Mouse (Mus musculus): ENCODE measurements around the gene Ankle1. TPM values are rescaled to one million over a fixed set of nuclear protein-coding genes. Genes with fewer than 3 reads are reported as not detected.

Gene Ankle1
- total and polyA plus RNA-seq, 2 experiments from 2014 or later: 0.81 to 2.3 TPM

GRCm38 (mm10) chr8:71401454-71401853 lies 4.4 kb upstream of the Ankle1 start:
- Histone ChIP-seq H3K4me3 (ENCODE audit: low read depth, low read length) (no peak overlapping the region), H3K27ac (ENCODE audit: low read depth, low read length) (no peak overlapping the region), H3K36me3 (ENCODE audit: insufficient read depth) (peaks cover 10% of the 10 kb centered on the region), H3K9me3 (ENCODE audit: low read length) (no peaks in the 10 kb centered on the region), H3K27me3 (ENCODE audit: insufficient read depth, low read length) (no peaks in the 10 kb centered on the region), H3K4me1 (ENCODE audit: insufficient read depth) (peaks cover 12% of the 10 kb centered on the region), H3K4me2 (ENCODE audit: low read depth) (no peak overlapping the region), H3K9ac (no peak overlapping the region)
- ATAC-seq (no peak), DNase-seq (no peak)
- TF ChIP-seq CTCF (IDR thresholded peaks at IDR 0.05; ENCODE audit: low read depth): no peak

- WGBS: 90% methylated on average over 9 of the region's 9 CpGs
- H3K4me3 ChIP-seq (ENCODE audit: low read depth, low read length): no peak overlapping the region
- no peak overlapping the region for H3K27ac ChIP-seq (ENCODE audit: low read depth, low read length)
- no peak overlapping the region for H3K4me2 ChIP-seq (ENCODE audit: low read depth)
- peaks cover 9% of the 10 kb centered on the region for H3K4me1 ChIP-seq (ENCODE audit: insufficient read depth)
- no peak for ATAC-seq
- no peaks in the 10 kb centered on the region for H3K27me3 ChIP-seq (ENCODE audit: insufficient read depth, low read length)
- DNase-seq: no peak
- TF ChIP-seq CTCF (IDR thresholded peaks at IDR 0.05; ENCODE audit: low read depth): no peak
- no peak overlapping the region for H3K9ac ChIP-seq
- peaks cover 10% of the 10 kb centered on the region for H3K36me3 ChIP-seq (ENCODE audit: insufficient read depth)
- H3K9me3 ChIP-seq (ENCODE audit: low read length): no peaks in the 10 kb centered on the region
These were observed 3.3 kb upstream of the Ankle1 start for GRCm38 (mm10) chr8:71402446-71402964.

- H3K4me2 ChIP-seq (ENCODE audit: low read depth): no peak overlapping the region
These were observed 2.5 kb upstream of the Ankle1 start for GRCm38 (mm10) chr8:71403107-71403885.

GRCm38 (mm10) chr8:71404011-71404410 lies 1.8 kb upstream of the Ankle1 start:
- DNase-seq: no peak
- Histone ChIP-seq H3K4me3 (ENCODE audit: low read depth, low read length) (no peak overlapping the region), H3K4me2 (ENCODE audit: low read depth) (no peak overlapping the region), H3K4me1 (ENCODE audit: insufficient read depth) (peaks cover 6% of the 10 kb centered on the region; the same call in 1 of the 2 replicates), H3K9me3 (ENCODE audit: low read length) (no peaks in the 10 kb centered on the region), H3K36me3 (ENCODE audit: insufficient read depth) (peaks cover 3% of the 10 kb centered on the region), H3K9ac (no peak overlapping the region), H3K27ac (ENCODE audit: low read depth, low read length) (no peak overlapping the region), H3K27me3 (ENCODE audit: insufficient read depth, low read length) (no peaks in the 10 kb centered on the region)
- TF ChIP-seq CTCF (IDR thresholded peaks at IDR 0.05; ENCODE audit: low read depth): no peak
- 95% methylated on average over 8 of the region's 8 CpGs for WGBS
- no peak for ATAC-seq

More at GRCm38 (mm10) chr8:71403107-71403885, 2.5 kb upstream of the Ankle1 start:
- H3K4me3 ChIP-seq (ENCODE audit: low read depth, low read length): no peak overlapping the region
- H3K27me3 ChIP-seq (ENCODE audit: insufficient read depth, low read length): no peaks in the 10 kb centered on the region
- ATAC-seq: no peak
- H3K36me3 ChIP-seq (ENCODE audit: insufficient read depth): peaks cover 9% of the 10 kb centered on the region
- H3K9ac ChIP-seq: no peak overlapping the region
- no peak for DNase-seq
- TF ChIP-seq CTCF (IDR thresholded peaks at IDR 0.05; ENCODE audit: low read depth): no peak
- WGBS: 89% methylated on average over 6 of the region's 6 CpGs
- no peak overlapping the region for H3K27ac ChIP-seq (ENCODE audit: low read depth, low read length)
- no peaks in the 10 kb centered on the region for H3K9me3 ChIP-seq (ENCODE audit: low read length)
- peaks cover 6% of the 10 kb centered on the region; the same call in 1 of the 2 replicates for H3K4me1 ChIP-seq (ENCODE audit: insufficient read depth)

GRCm38 (mm10) chr8:71404951-71405351 lies 859 bp upstream of the Ankle1 start:
- TF ChIP-seq CTCF (IDR thresholded peaks at IDR 0.05; ENCODE audit: low read depth): no peak
- peaks cover 3% of the 10 kb centered on the region for H3K36me3 ChIP-seq (ENCODE audit: insufficient read depth)
- H3K9me3 ChIP-seq (ENCODE audit: low read length): no peaks in the 10 kb centered on the region
- H3K27ac ChIP-seq (ENCODE audit: low read depth, low read length): no peak overlapping the region
- H3K4me1 ChIP-seq (ENCODE audit: insufficient read depth): peaks cover 6% of the 10 kb centered on the region; the same call in 1 of the 2 replicates
- no peak overlapping the region for H3K4me2 ChIP-seq (ENCODE audit: low read depth)
- H3K4me3 ChIP-seq (ENCODE audit: low read depth, low read length): no peak overlapping the region
- DNase-seq (no peak), ATAC-seq (no peak)
- H3K27me3 ChIP-seq (ENCODE audit: insufficient read depth, low read length): no peaks in the 10 kb centered on the region
- H3K9ac ChIP-seq: no peak overlapping the region
- WGBS: 83% methylated on average over 9 of the region's 9 CpGs

GRCm38 (mm10) chr8:71406099-71407015 lies 547 bp downstream of the Ankle1 start:
- H3K4me3 ChIP-seq (ENCODE audit: low read depth, low read length): peak overlapping the region; percentile 37
- ATAC-seq: peak; percentile 38
- WGBS: under 1% methylated on average over 55 of the region's 55 CpGs
- H3K27me3 ChIP-seq (ENCODE audit: insufficient read depth, low read length): no peaks in the 10 kb centered on the region
- H3K4me2 ChIP-seq (ENCODE audit: low read depth): peak overlapping the region; percentile 93
- H3K9ac ChIP-seq: peak overlapping the region; percentile 33; the same call in 1 of the 2 replicates
- H3K36me3 ChIP-seq (ENCODE audit: insufficient read depth): peaks cover 3% of the 10 kb centered on the region; the same call in 1 of the 2 replicates
- TF ChIP-seq CTCF (IDR thresholded peaks at IDR 0.05; ENCODE audit: low read depth): peak; percentile 69
- peaks cover 6% of the 10 kb centered on the region; the same call in 1 of the 2 replicates for H3K4me1 ChIP-seq (ENCODE audit: insufficient read depth)
- DNase-seq: peak; percentile 19
- no peak overlapping the region for H3K27ac ChIP-seq (ENCODE audit: low read depth, low read length)
- H3K9me3 ChIP-seq (ENCODE audit: low read length): no peaks in the 10 kb centered on the region

All from forebrain, postnatal 0 days (tissue).